Mouse (Mus musculus): ENCODE results near the gene Gm12253. TPM values are rescaled to one million over a fixed set of nuclear protein-coding genes. Genes with fewer than 3 reads are reported as not detected.

The Gm12253 gene
- polyA plus RNA-seq, 1 experiment from 2014 or later, result not detected

Other genes with a start within 250 kb of the Gm12253 start
- 9.9 and 11.2 TPM in 2 replicates for gene Igtp, start 233.0 kb upstream of the Gm12253 start, polyA plus RNA-seq (2015; fragmentation: Nextera tagmentation; extraction: Ambion mirVana)
- gene Irgm2, start 232.9 kb upstream of the Gm12253 start, polyA plus RNA-seq (2015; fragmentation: Nextera tagmentation; extraction: Ambion mirVana), result 6.1 and 6.3 TPM in 2 replicates
- 2.9 and 3.2 TPM in 2 replicates for gene 4930438A08Rik, start 157.8 kb upstream of the Gm12253 start, polyA plus RNA-seq (2015; fragmentation: Nextera tagmentation; extraction: Ambion mirVana)
- gene Zfp692, start 125.5 kb upstream of the Gm12253 start, polyA plus RNA-seq (2015; fragmentation: Nextera tagmentation; extraction: Ambion mirVana), result 9.4 and 11.5 TPM in 2 replicates
- gene Zfp672, start 102.2 kb upstream of the Gm12253 start, polyA plus RNA-seq (2015; fragmentation: Nextera tagmentation; extraction: Ambion mirVana), result 35.0 and 36.0 TPM in 2 replicates
- 16.7 and 19.0 TPM in 2 replicates for gene Sh3bp5l, start 101.8 kb upstream of the Gm12253 start, polyA plus RNA-seq (2015; fragmentation: Nextera tagmentation; extraction: Ambion mirVana)
- 0.97 and 1.5 TPM in 2 replicates for gene Lypd8, start 53.5 kb upstream of the Gm12253 start, polyA plus RNA-seq (2015; fragmentation: Nextera tagmentation; extraction: Ambion mirVana)
- gene 1810065E05Rik, start 11.4 kb upstream of the Gm12253 start, polyA plus RNA-seq (2015; fragmentation: Nextera tagmentation; extraction: Ambion mirVana), result not detected in 2 replicates
- gene Lypd9, start 20.4 kb downstream of the Gm12253 start, polyA plus RNA-seq (2015; fragmentation: Nextera tagmentation; extraction: Ambion mirVana), result not detected in 2 replicates
- gene Olfr30, start 29.7 kb downstream of the Gm12253 start, polyA plus RNA-seq (2015; fragmentation: Nextera tagmentation; extraction: Ambion mirVana), result not detected in 2 replicates
- gene Olfr332, start 60.0 kb downstream of the Gm12253 start, polyA plus RNA-seq (2015; fragmentation: Nextera tagmentation; extraction: Ambion mirVana), result not detected in 2 replicates
- gene Olfr331, start 70.0 kb downstream of the Gm12253 start, polyA plus RNA-seq (2015; fragmentation: Nextera tagmentation; extraction: Ambion mirVana), result not detected in 2 replicates
- gene Olfr330, start 102.3 kb downstream of the Gm12253 start, polyA plus RNA-seq (2015; fragmentation: Nextera tagmentation; extraction: Ambion mirVana), result not detected in 2 replicates
- not detected in 2 replicates for gene Olfr329-ps, start 113.9 kb downstream of the Gm12253 start, polyA plus RNA-seq (2015; fragmentation: Nextera tagmentation; extraction: Ambion mirVana)
- gene Olfr328, start 123.1 kb downstream of the Gm12253 start, polyA plus RNA-seq (2015; fragmentation: Nextera tagmentation; extraction: Ambion mirVana), result not detected in 2 replicates
- gene Olfr224, start 138.0 kb downstream of the Gm12253 start, polyA plus RNA-seq (2015; fragmentation: Nextera tagmentation; extraction: Ambion mirVana), result not detected in 2 replicates
- gene Olfr325, start 145.2 kb downstream of the Gm12253 start, polyA plus RNA-seq (2015; fragmentation: Nextera tagmentation; extraction: Ambion mirVana), result not detected in 2 replicates
- not detected in 2 replicates for gene Olfr324, start 162.6 kb downstream of the Gm12253 start, polyA plus RNA-seq (2015; fragmentation: Nextera tagmentation; extraction: Ambion mirVana)
- gene 2210407C18Rik, start 183.5 kb downstream of the Gm12253 start, polyA plus RNA-seq (2015; fragmentation: Nextera tagmentation; extraction: Ambion mirVana), result not detected in 2 replicates
- gene Olfr323, start 197.9 kb downstream of the Gm12253 start, polyA plus RNA-seq (2015; fragmentation: Nextera tagmentation; extraction: Ambion mirVana), result not detected in 2 replicates
- 13.7 and 14.0 TPM in 2 replicates for gene Trim58, start 207.9 kb downstream of the Gm12253 start, polyA plus RNA-seq (2015; fragmentation: Nextera tagmentation; extraction: Ambion mirVana)
- gene Olfr322, start 226.2 kb downstream of the Gm12253 start, polyA plus RNA-seq (2015; fragmentation: Nextera tagmentation; extraction: Ambion mirVana), result not detected in 2 replicates
- not detected in 2 replicates for gene Olfr320, start 248.5 kb downstream of the Gm12253 start, polyA plus RNA-seq (2015; fragmentation: Nextera tagmentation; extraction: Ambion mirVana)

All from liver, embryonic 15.5 days (tissue).